Mouse (Mus musculus) activated CD4-positive, CD25-positive, alpha-beta regulatory T cell, adult 4 months (primary cell): ENCODE measurements around the gene Sit1. TPM values are rescaled to one million over a fixed set of nuclear protein-coding genes. Genes with fewer than 3 reads are reported as not detected.
A peak's percentile ranks its signal among the peaks of the same experiment; 100 is the strongest.

ENCODE experiments used
- ATAC-seq: one replicate; pipeline ENCODE4 v1.8.0; 2017
- polyA plus RNA-seq, 2 experiments: library from polyadenylated mRNA; unstranded; fragments of 100-300 nt; shearing (Covaris generic); gene quantifications; one replicate each; pipeline ENCODE4 v1.2.1; 2017

Gene Sit1
- polyA plus RNA-seq, result 100 to 1,000 TPM; 145 to 163 TPM

DNA sequence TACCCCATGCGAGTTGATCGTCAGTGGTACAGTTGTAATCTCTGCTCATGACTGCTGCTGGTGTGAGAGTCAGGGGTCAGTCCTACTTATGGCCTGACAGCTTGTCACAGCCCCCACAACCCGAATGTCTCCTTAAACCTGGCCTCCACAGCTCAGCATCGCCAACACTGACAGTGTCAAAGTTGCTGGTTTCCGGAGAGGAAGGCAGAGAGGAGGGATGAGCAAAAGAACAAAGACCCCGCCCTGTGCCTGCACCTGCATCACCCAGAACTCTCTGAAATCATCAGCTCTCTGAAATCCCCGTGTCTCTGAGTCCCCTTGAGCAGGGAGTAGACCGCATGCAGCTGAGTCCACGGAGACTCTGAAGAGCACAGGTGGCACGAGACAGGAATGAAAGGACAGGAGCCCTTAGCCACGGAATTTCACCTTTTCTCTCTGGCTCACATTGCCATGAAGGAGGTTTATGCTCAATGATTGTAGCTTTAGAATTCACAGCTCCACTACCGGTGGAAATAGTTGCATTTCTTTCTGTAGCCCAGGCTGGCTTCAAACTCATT lies at the start of gene Sit1:
Gene Sit1, minus strand, starts transcription at position 200 of the 557 bp plus-strand sequence.
- peak; percentile 70 for ATAC-seq

DNA sequence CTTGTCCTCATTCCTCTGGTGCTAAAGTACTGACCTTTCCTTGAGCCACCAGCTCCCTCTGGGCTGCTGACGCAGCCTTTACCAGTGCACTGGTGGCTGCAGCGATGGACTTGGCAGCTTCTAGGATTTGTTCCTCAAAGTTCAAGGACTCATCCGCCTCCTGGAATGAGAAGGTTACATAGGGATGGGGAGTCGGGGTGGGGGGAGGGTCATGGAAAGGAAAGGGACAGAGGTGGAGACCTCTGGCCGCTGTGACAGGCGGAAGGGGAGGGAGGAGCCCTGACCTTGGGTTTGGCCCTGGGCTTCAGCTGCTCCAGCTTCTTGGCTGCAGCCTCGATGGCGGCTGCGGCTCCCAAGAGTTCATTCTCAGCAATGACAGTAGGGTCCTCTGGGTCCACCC lies 49.7 kb upstream of the Sit1 start:
- ATAC-seq, result no peak

DNA sequence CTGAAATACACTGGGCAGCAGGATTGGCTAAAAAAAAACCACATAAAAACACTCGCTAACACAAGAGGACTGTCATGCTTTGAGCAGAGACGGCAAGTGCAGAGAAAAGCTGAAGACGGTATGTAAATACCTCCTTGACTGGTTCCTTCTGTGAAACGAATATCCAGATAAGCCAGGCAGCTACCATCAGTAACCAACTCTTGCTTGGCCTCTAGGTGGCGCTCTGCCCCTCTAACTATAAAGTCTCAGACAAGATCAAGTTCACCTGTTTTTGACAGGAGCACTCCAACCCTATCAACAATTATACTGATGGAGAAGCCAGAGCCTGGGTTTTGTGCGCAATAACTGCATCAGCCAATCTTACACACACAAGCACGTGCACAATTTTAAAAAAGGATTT lies 47.0 kb upstream of the Sit1 start:
- peak; percentile 66 for ATAC-seq

DNA sequence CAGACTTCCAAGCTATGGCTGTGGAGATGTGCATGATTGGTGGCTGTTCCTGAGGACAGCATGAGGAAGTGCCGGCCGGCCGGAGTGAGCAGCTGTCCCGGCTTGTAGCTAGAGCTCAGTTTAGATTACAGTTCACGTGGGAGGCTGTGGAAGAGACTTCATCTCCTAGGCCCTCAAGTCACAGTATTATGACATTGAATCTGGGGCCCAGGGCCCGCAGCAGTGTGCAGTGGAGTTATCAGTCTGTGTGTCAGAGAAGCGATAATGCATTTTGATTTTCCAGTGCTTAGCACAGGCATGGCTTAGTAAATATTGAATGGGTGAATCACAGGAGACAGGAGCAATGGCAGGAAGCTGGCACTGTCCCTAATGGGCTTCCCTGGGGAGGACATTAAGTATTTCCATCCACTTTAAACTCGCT lies 46.6 kb upstream of the Sit1 start:
- no peak for ATAC-seq

DNA sequence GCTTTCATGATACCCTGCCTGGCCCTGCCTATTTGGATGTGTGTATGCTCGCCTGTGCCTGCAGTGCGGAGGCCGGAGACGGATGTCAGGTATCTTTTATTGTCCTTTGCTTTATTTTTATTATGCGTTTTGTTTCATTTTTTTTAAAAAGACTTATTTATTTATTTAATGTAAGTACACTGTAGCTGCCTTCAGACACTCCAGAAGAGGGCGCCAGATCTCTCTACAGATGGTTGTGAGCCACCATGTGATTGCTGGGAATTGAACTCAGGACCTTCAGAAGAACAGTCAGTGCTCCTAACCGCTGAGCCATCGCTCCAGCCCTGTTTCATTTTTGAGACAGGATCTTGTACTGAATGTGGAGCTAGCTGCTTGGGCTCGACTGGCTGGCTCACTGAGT lies 45.0 kb upstream of the Sit1 start:
- no peak for ATAC-seq

DNA sequence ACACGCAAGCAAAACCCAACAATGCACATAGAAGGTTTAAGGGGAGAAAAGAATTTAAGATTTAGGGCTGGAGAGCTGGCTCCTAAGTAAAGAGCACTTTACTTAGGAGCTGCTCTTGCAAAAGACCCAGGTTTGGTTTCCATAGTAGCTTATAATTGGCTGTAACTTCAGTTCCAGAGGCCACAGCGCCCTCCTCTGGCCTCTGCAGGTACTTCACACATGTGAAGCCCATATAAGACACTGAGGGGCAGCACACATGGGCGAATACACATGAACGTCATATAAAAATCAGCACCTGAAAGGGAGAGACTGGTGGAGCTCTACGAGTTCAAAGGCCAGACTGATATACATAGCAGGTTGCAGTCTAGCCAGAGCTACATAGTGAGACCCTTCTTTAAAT lies 44.3 kb upstream of the Sit1 start:
- ATAC-seq, result no peak

DNA sequence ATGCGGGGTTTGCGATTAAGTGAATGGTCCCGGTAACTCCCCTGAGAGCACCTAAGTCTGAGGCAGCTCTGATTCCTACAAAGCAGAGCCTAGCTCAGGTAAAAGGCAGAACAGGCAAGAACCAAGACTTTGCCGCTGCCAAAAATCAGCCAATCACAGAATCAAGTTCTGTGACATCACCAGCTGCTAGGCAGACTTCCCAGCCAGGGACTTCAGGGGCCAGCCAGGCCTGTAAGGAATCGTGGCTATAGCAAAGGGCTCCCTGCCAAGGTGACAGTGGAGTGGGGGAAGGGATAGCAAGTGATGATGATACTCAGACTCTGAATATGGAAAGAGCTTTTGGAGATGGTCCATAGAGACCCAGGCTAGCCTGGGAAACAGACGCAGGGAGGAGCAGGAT lies 36.4 kb upstream of the Sit1 start:
- ATAC-seq, result peak; percentile 68

DNA sequence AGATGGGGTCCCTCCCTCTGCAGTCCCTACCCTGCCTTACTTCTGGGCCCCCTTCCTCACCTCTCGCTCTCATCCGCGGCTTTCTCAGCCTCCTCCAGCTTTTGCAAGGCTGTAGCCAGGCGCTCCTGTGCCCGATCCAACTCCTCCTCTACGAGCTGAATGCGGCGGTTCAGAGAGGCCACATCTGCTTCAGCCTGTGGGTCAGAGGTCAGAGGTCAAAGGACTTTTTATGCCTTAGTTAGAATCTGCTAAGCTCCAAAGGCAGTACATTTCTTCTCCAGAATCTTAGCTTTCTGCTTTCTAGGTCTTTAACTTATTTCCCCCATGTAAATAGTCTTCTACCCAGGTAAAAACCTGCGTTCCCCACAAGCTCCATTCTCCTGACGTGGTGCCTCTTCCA lies 36.0 kb upstream of the Sit1 start:
- no peak for ATAC-seq

DNA sequence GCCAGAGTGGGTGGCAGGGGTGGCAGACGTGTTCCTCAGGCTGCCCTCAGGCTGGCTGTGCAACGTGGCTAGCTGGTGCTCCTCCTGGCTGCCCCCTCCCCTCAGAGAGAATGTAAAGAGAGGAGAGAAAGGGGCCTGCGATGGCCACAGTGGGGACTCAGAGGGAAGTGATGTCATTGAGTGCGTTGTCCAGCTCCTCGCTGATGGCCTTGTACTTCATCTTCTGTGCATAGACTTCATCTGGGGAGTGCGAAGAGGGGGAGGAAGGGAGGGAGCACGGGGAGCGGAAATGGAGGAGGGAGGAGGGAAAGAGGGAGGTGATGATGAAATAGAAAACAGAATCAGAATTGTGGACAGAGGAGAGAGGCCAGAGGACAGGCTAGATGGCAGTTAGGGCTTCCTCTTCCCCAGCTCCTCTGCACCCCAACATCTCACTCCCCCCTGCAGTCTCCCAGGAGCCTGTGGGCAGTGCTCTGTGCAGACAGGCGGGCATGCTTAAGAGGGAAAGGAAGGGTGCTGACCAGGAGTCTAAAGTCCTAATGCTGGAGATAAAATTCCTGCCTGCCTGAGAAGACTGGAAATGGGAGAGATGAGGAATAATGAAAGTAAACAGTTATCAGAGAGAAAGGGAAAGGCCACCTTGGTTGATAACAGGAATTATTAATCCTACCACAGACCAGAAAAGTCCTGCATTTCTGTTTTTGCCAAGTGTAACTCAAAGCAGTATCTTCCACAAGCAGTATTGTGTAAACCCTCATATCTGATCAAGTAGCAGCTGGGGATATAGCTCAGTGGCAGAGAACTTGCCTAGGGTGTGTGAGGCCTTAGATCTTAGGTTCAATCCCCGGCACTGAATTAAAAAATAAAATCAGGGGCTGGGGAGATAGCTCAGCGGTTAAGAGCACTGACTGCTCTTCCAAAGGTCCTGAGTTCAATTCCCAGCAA lies 32.5 kb upstream of the Sit1 start:
- ATAC-seq, result no peak

DNA sequence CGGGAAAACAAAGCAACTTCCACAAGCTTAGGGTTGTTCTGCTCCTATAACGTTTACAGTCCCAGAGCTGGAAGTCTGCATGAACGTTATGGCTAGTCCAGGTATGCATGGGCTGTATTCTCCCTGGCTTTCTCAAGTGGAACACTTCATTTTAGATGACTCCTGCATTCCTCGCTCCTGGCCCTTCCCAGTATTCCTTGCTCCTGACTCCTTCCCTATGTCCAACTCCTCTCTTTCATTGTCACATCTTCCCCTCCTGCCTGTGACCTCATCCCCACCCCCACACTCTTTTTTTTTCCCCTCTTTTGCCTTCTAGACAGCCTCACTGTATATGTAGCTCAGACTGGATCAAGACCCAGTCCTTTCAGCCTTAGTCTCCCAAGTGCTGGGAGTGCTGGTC lies 30.3 kb upstream of the Sit1 start:
- ATAC-seq, result no peak

DNA sequence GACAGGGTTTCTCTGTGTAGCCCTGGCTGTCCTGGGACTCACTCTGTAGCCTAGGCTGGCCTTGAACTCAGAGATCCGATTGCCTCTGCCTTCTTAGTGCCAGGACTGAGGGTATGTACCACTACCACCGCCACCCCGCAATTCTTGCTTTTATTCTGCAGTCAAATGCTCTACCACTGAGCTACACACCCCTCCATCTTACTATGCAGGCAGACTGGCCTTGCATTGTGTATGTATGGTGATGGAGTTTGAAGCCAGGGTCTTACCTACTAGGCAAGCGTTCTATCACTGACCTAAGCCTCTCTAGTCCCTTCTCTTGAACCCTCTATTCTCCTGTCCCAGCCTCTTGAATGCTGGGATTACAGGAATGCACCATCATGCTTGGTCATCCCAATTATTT lies 29.8 kb upstream of the Sit1 start:
- ATAC-seq, result no peak

DNA sequence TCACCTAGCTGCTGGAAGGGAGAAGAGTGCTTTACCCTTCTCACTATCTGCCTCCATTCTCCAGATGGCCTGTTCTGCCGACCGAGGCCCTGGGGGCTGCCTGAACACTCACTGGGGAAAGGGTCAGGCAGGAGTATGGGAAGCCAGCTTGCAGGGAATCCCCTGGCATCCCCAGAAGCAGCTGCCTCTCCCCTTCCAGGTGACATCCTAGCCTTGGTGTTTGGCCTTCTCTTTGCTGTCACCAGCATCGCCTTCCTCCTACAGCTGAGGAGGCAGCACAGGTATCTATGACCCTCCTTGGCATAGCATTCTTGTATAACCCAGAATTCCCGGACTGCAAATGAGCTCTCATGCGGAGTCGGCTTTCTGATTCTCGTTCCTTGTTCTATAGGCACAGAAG lies 29.1 kb upstream of the Sit1 start:
- no peak for ATAC-seq

DNA sequence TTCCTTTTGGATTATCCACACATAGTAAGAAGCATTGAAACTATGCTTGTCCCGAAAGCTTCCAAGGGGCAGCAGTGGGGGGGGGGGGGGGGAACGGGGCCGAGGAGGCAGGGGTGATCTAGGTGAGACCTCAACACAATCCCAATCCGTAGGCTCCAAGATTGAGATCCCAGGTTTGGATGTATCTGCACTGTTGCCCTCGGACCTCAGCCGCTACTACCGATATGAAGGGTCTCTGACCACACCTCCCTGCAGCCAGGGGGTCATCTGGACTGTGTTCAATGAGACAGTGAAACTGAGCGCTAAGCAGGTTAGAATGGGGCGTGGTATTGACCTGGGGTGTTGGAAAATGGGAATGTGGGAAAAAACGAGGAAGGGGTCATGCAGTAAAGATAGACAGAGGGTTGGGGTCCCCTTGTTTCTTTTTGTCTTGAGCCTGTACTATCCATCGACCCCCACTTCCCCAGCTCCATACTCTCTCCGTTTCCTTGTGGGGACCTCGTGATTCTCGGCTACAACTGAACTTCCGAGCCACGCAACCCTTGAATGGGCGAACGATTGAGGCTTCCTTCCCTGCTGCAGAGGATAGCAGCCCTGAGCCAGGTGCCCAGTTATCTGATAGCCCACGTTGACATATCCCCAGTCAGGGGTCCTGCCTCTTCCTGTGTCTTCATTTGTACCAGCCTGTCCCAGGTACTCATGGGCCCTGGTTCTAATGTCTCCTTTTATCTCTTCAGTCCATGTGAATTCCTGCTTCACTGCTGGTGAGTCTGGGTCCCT lies 28.3 kb upstream of the Sit1 start:
- ATAC-seq, result no peak

DNA sequence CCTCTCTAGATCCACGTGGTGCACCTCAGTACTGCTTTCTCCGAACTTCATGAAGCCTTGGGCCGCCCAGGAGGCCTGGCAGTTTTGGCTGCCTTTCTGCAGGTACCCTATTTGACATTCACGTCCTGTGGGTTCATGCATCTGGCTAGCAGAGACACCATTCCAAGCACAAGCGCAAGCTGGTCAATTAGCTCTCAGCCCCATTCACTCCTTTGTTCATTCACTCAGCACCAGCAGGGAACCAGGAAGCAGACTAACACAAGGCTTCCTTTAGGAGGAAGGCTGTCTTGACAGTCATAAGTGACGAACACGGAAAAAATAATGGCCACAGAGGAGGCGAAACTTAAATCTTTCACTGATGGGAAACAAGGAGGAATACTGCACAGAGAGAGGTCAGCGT lies 25.6 kb upstream of the Sit1 start:
- ATAC-seq, result no peak

DNA sequence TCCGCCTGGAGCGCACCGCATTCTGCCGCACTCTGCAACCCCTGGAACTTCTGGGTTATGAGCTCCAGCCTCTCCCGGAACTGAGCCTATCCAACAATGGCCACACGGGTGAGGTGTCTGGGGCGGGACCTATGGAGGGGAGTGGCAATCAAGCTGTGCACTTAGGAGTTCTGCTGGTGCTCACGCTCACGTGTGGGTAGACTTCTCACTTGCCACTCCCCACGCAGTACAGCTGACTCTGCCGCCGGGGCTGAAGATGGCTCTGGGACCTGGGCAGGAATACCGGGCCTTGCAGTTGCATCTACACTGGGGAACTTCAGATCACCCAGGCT lies 25.1 kb upstream of the Sit1 start:
- peak; percentile 99 for ATAC-seq

DNA sequence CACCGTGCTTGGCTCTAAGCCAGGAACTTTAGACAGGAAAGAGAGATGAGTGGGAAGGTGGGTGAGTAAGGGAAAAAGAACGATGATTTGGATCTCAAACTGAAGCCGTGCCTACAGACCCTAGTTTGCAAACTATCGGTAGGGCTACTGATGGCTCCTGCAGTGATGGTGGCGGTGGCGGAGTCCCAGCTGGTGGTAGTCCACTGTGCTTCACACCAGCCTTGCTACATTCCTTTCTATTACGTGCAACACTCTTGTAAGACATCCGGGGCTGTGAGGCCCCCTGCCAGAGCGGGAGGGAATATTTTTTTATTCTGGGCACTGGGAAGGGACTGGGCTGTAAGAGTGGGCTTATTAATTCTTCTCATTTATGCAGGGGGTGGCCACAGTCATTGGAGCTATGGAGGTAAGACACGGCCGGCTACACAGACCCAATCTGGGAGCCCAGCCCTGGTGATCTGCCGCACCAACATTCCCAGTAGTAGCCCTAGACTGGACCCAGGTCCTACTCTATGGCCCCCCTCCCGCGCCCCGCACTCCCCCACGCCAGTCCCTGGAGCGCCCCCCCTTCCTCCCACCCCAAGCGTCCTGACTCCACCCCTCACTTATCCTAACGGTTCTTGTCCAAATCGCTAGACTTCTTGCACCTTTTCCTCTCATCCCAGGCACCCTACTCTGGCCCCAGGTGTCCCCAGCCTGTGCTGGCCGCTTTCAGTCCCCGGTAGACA lies 24.6 kb upstream of the Sit1 start:
- ATAC-seq, result no peak

DNA sequence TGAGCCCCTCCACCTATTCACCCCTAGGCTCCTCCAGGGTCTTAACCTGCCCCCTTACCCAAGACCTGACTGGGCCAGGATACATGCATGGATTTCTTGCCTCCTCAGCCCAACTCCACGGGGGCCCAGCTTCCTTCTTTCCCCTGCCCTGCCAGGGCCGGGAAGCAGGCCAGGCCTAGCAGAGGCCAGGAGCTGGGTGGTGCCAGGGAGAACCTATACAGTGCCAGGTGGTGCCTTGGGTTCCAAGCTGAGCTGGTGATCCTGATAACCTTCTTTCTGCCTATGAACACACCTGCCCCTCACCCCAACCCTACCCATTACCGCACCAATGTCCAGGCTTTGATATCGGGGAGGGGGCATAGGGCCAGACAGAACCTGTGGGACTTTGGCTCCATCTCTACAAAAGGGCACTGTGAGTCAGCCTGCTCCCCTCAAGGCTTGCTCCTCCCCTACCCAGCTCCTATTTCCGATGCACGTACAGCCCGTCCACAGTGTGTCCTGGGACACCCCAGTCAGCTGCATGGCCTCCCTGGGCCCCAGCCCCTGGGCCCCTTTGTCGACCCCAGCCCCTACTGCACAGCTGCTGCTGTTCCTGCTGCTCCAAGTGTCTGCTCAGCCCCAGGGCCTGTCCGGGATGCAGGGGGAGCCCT lies 23.1 kb upstream of the Sit1 start, which contains the start of gene Car9:
Gene Car9, plus strand, starts transcription at position 431 of the 650 bp plus-strand sequence.
- no peak for ATAC-seq

DNA sequence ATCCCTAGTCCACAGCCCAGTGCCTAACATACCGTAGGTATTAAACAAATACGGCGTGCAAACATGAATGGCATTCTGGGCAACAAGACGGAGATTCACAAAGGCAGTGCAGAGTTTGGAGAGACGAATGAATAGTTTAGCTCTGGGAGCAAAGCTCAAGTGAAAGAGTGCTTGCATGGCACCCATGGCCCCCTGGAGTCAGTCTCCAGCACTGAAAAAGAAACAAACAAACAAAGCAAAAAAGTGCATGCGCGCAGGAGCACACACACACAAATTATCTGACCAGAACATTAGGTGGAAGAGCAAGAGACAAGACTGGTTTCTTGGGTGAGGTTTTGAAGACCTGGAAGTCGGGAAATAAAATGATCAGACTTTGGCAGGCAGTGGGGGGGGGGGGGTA lies 22.5 kb upstream of the Sit1 start:
- ATAC-seq, result no peak

DNA sequence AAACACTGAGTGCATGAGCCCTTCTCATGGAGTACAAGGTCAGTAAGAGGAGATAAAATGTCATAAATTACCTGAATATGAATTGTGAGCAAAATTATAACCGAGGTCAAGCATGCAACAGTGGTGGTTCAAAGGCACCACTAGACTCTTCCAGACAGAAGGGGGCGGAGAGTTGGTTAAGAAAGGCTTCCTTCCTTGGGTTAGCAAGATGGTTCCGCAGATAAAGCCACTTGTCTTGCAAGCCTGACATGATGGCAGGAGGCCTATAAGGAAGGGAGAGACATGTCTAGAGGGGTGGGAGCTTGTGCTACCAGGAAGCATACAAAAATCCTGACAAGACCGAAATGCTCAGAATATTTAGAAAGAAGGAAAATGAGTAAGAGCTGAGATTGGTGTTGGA lies 20.7 kb upstream of the Sit1 start:
- ATAC-seq, result no peak

DNA sequence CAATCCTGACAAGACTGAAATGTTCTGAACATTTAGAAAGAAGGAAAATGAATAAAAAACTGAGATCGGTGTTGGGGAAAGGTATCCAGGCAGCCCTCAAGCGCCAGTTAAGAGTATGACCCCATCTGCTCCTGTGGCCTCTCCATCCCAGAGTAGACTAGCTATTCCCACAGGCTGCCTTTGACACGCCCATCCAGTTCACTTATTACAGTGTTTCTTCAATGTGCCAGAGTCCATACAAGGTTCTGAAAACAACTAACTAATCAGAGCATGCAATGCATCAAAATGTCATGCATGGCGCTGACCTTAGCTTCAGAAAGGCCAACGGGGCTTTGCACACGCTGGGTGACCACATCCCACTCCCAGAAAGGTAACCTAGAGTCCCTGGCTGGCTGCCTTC lies 20.0 kb upstream of the Sit1 start:
- no peak for ATAC-seq

DNA sequence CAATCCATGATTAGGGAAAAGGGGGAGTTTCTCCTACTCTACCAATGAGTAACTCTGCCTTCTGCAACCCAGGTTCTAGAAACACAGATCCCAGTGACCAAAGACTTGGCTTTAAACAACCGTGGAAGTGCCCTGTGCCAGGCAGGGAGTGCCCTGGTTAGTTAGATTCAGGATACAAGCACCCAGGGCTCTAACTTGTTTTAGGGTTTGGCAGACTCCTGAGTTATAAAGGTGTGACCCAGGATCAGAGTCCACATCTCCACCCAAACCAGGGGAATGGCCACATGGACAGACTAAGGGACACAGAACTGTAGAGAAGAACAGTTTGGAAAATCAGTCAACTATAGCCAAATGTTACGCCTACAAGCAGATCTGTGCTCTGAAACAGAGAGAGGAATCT lies 19.5 kb upstream of the Sit1 start:
- ATAC-seq, result no peak
